Mouse (Mus musculus) kidney, embryonic 14.5 days (tissue): ENCODE data around the gene Flnc. TPM values are rescaled to one million over a fixed set of nuclear protein-coding genes. Genes with fewer than 3 reads are reported as not detected.

Source experiments
- ATAC-seq: fragments of 200-750 bp; cut with Nextera tagmentation; 2 replicates; pipeline ENCODE4 v1.8.0; 2017; ENCODE audit warnings: moderate number of reproducible peaks, mild to moderate bottlenecking, moderate TSS enrichment, moderate library complexity; ENCODE audit not compliant: low FRiP score, low TSS enrichment
- H3K27ac ChIP-seq: fragments of 300-500 bp; sonication (generic); 2 replicates; pipeline ENCODE4 v1.5.1; 2014; ENCODE audit warnings: low read depth, mild to moderate bottlenecking, low read length, moderate library complexity, mixed read lengths
- H3K27me3 ChIP-seq: fragments of 300-500 bp; sonication (generic); 2 replicates; pipeline ENCODE4 v1.6.1; 2014; ENCODE audit warnings: mild to moderate bottlenecking, low read length; ENCODE audit not compliant: control insufficient read depth, insufficient read depth
- H3K36me3 ChIP-seq: fragments of 300-500 bp; sonication (generic); 2 replicates; pipeline ENCODE4 v1.6.1; 2014; ENCODE audit warnings: low read length, mixed read lengths; ENCODE audit not compliant: control insufficient read depth, insufficient read depth
- H3K4me1 ChIP-seq: fragments of 300-500 bp; sonication (generic); 2 replicates; pipeline ENCODE4 v1.6.1; 2014; ENCODE audit warnings: low read length, mixed read lengths; ENCODE audit not compliant: control insufficient read depth, insufficient read depth
- H3K4me2 ChIP-seq: fragments of 300-500 bp; sonication (generic); replicated peaks from 2 replicates; pipeline ENCODE4 v1.6.1; 2014; ENCODE audit warnings: low read depth, mild to moderate bottlenecking, low read length
- H3K4me3 ChIP-seq: fragments of 300-500 bp; sonication (generic); 2 replicates; pipeline ENCODE4 v1.5.1; 2014; ENCODE audit warnings: mild to moderate bottlenecking, low read length
- H3K9ac ChIP-seq: fragments of 300-500 bp; sonication (generic); 2 replicates; pipeline ENCODE4 v1.6.1; 2014; ENCODE audit warnings: low read depth, mild to moderate bottlenecking, low read length, moderate library complexity
- H3K9me3 ChIP-seq: fragments of 300-500 bp; sonication (generic); 2 replicates; pipeline ENCODE4 v1.6.1; 2016; ENCODE audit warnings: low read length; ENCODE audit not compliant: control insufficient read depth
- WGBS: fragments of 180-500 bp; shearing (Covaris S2); extraction: QIAGEN DNeasy Blood & Tissue Kit; methylation state at CpG from one replicate; pipeline ENCODE4 v1.1.7; 2014; 5-methylcytosine and 5-hydroxymethylcytosine counted together
- polyA plus RNA-seq: library from polyadenylated mRNA; unstranded; fragments of >200 nt; fragmentation: Nextera tagmentation; extraction: Ambion mirVana; gene quantifications from 2 replicates; pipeline ENCODE4 v1.2.1, GENCODE M21; 2014

Flnc gene
- polyA plus RNA-seq, 1 experiment from 2014 or later: 8.3 TPM

DNA sequence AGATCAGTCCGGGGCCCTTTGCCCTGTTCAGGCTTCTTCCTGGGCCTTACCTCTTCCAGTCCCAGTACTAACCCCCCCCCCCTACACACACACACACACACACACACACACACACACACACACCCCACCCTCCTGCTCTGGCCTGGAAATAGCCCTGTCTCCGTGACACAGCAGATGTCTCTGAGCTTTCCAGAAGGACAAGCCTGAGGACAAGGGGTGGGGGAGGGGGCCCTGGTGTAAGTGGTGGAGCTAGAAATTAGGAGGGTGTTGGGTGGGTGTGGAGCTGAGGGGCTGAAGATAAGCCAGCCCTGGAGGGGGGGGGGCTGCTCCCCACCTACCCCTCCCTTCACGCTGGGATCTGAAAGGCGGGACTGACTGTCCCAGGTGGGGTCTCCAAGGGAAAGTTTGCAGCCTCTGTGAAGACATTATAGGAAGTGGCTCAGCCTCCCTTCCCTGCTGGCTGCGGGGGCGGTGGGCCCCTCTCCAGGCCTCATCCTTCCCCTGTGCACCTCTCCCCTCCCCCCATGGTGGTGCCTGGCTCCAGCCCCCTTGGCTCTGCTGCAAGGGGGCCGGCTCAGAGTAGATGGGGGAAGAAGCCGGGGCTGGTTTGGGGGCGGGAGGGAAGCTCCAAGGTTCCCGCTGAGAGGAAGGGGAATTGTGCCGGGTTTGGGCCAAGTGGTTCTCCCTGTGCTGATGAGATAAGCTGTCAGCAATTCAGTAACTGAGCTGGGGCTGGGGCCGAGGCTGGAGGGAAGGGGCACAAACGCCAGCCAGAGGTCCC lies 2.0 kb downstream of the Flnc start:
- Histone ChIP-seq H3K27ac (peak overlapping the region; percentile 89), H3K27me3 (peaks cover 4% of the 10 kb centered on the region), H3K36me3 (peaks cover 7% of the 10 kb centered on the region; the same call in 1 of the 2 replicates), H3K4me3 (peak overlapping the region; percentile 60), H3K9me3 (no peaks in the 10 kb centered on the region), H3K4me2 (peak overlapping the region; percentile 86), H3K9ac (peak overlapping the region; percentile 53), H3K4me1 (peaks cover 32% of the 10 kb centered on the region)
- peak; percentile 61 for ATAC-seq
- 4% methylated on average over 11 of the region's 13 CpGs for WGBS

DNA sequence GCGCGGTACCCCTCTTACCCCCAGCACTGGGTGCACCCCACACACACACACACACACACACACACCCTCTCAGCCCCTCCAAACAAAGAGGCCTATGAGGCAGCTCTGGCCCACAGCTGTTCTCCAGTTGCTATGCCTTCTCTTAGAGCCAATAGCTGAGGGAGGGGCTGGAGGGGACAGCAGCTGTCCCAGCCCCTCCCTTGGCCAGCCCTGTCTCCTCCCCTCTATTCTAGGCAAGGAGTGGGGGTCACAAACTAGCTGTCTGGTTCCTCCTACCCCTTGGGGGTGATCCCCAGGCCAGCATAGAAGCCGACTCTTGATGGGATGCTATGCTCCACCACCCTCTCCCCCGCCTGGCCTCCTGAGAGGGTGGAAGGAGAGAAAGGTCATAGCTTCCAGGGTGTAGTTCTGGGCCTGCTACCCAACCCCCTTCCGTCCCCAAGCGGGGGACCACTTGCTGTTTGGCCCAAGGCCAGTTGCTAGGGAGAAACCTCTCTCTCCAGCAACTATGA lies 2.9 kb downstream of the Flnc start:
- Histone ChIP-seq H3K4me1 (peaks cover 32% of the 10 kb centered on the region), H3K4me3 (peak overlapping the region; percentile 60)

DNA sequence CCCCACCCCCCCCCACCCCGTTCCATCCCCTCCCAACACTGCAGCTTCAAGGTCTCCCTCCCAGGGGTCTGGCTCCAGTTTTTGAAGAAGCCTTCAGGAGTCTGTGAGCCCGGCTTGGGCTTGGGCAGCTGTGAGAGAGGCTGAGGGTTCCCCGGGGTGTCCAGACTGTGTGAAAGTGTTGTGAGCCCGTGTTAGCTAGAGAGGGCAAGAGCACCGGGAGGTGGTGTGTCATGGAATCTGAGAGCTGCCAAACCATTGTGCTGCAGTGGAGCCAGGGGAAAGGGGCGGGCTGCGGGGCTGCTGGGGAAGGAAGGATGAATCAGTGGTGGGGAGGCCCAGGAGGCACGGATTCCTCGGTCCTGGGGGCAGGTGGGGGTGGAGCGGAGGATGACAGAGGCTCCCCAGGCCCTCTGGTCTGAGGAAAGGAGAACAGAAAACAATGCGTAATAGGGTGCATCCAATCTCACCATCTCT lies 3.4 kb downstream of the Flnc start:
- peak overlapping the region; percentile 37 for H3K9ac ChIP-seq
- H3K4me1 ChIP-seq: peaks cover 32% of the 10 kb centered on the region
- 6% methylated on average over 10 of the region's 11 CpGs for WGBS
- peaks cover 4% of the 10 kb centered on the region for H3K27me3 ChIP-seq
- H3K4me3 ChIP-seq: peak overlapping the region; percentile 60
- ATAC-seq: peak; percentile 14
- no peaks in the 10 kb centered on the region for H3K9me3 ChIP-seq
- H3K4me2 ChIP-seq: peak overlapping the region; percentile 86
- H3K27ac ChIP-seq: peak overlapping the region; percentile 89
- H3K36me3 ChIP-seq: peaks cover 14% of the 10 kb centered on the region; the same call in 1 of the 2 replicates

More for the DNA sequence above, 2.9 kb downstream of the Flnc start:
- Histone ChIP-seq H3K9me3 (no peaks in the 10 kb centered on the region), H3K4me2 (peak overlapping the region; percentile 86), H3K27ac (peak overlapping the region; percentile 89), H3K36me3 (peaks cover 14% of the 10 kb centered on the region; the same call in 1 of the 2 replicates), H3K27me3 (peaks cover 4% of the 10 kb centered on the region), H3K9ac (peak overlapping the region; percentile 53)
- WGBS: 3% methylated on average over 6 of the region's 6 CpGs
- ATAC-seq: peak; percentile 50

DNA sequence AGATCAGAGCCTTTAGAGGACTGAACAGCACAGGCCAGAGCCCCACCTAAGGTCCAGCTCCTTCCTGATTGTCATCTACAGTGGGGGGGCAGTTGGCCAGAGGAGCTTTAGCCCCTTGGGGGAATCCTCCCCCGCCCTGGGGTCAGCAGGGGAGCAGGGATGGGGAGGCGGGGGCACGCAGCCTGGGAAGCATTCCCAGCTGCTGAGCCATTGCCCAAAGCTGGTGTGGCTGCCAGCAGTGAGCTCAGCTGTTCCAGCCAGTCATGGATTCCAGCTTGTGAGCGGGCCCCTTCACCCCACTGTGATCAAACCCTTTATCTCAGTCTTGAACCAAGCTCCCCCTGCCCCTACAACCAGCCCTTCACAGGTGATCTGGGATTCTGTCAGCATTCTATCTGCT lies 6.2 kb downstream of the Flnc start:
- peaks cover 22% of the 10 kb centered on the region for H3K4me1 ChIP-seq
- H3K27ac ChIP-seq: no peak overlapping the region
- WGBS: 90% methylated on average over 4 of the region's 4 CpGs
- H3K9ac ChIP-seq: no peak overlapping the region
- no peaks in the 10 kb centered on the region for H3K9me3 ChIP-seq
- no peaks in the 10 kb centered on the region; the same call in 1 of the 2 replicates for H3K27me3 ChIP-seq
- peaks cover 23% of the 10 kb centered on the region; the same call in 1 of the 2 replicates for H3K36me3 ChIP-seq
- no peak for ATAC-seq
- H3K4me2 ChIP-seq: no peak overlapping the region
- no peak overlapping the region for H3K4me3 ChIP-seq

DNA sequence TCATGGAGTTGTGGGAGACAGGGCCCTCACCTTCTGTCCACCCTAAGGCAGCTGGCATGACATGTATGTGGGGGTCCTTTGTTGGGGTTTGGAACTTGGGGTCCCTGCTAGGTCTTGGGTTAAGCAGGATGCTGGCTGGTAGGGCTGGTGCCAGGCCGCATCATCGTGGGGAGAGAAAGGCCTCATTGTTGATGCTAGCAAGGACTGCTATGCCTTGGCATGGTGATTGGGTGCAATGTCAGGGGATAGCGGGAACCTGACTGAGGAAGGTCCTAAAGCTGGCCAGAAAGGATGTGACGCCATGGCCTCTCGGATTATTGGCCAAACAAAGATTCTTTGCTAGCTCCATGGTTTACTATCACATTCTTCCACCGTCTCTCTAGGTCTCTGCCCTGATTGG lies 6.7 kb downstream of the Flnc start:
- no peak for ATAC-seq
- no peak overlapping the region for H3K9ac ChIP-seq
- WGBS: 94% methylated on average over 6 of the region's 6 CpGs
- H3K27ac ChIP-seq: no peak overlapping the region
- no peaks in the 10 kb centered on the region for H3K9me3 ChIP-seq
- H3K36me3 ChIP-seq: peaks cover 23% of the 10 kb centered on the region; the same call in 1 of the 2 replicates
- no peak overlapping the region for H3K4me3 ChIP-seq
- no peak overlapping the region for H3K4me2 ChIP-seq
- H3K4me1 ChIP-seq: peaks cover 22% of the 10 kb centered on the region
- H3K27me3 ChIP-seq: no peaks in the 10 kb centered on the region

DNA sequence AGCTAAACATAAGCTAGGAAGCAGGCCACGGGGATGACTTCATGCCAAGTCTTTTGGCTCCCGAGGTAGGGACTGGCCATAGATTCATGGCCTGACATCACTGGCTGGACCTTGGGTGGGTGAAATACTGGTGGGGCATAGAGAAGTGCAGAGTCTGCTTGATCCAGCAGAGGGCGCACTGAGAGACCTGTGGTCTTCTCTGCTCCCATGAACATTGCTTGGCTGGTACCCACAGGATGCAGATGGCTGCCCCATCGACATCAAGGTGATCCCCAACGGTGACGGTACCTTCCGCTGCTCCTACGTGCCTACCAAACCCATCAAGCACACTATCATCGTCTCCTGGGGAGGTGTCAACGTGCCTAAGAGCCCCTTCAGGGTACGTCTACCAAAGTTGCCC lies 11.7 kb downstream of the Flnc start:
- no peaks in the 10 kb centered on the region for H3K27me3 ChIP-seq
- ATAC-seq: no peak
- 68% methylated on average over 11 of the region's 11 CpGs for WGBS
- H3K4me1 ChIP-seq: no peaks in the 10 kb centered on the region
- H3K4me3 ChIP-seq: no peak overlapping the region
- no peak overlapping the region for H3K27ac ChIP-seq
- no peak overlapping the region for H3K9ac ChIP-seq
- peaks cover 55% of the 10 kb centered on the region for H3K36me3 ChIP-seq
- no peak overlapping the region for H3K4me2 ChIP-seq
- H3K9me3 ChIP-seq: no peaks in the 10 kb centered on the region

DNA sequence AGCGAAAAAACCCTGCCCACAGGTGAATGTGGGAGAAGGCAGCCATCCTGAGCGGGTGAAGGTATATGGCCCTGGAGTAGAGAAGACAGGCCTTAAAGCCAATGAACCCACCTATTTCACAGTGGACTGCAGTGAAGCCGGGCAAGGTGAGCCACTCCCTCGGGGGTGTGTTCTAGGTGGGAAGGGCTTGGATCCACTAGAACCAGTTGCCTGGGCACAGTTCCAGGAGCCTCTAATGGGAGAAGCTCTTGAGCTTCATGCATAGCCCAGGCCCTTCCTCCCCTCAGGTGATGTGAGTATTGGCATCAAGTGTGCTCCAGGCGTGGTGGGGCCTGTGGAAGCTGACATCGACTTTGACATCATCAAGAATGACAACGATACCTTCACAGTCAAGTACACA lies 12.3 kb downstream of the Flnc start:
- peaks cover 56% of the 10 kb centered on the region for H3K36me3 ChIP-seq
- ATAC-seq: no peak
- no peaks in the 10 kb centered on the region for H3K9me3 ChIP-seq
- H3K27ac ChIP-seq: no peak overlapping the region
- no peak overlapping the region for H3K4me3 ChIP-seq
- no peak overlapping the region for H3K4me2 ChIP-seq
- 94% methylated on average over 7 of the region's 7 CpGs for WGBS
- H3K27me3 ChIP-seq: no peaks in the 10 kb centered on the region
- H3K4me1 ChIP-seq: no peaks in the 10 kb centered on the region
- H3K9ac ChIP-seq: no peak overlapping the region

DNA sequence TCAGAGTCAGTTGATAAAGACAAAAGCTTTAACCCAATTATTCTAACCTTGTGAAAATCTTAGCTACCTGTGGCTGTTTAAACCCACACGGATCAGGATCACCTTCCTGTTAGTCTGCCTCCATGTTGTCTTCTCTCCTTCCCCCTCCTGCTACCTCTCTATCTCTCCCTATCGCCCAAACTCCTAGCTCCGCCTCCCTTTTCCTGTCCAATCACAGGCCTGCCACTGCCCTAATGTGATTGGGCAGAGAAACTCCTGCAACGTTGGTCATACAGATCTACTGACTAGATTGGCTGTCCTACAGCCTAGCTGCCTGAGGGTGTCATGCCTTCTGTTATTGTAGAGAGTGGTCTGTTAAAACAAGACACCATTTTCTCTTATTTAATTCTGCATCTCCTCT lies 16.8 kb downstream of the Flnc start:
- H3K27me3 ChIP-seq: no peaks in the 10 kb centered on the region
- no peak overlapping the region for H3K4me2 ChIP-seq
- no peaks in the 10 kb centered on the region for H3K9me3 ChIP-seq
- no peak overlapping the region for H3K27ac ChIP-seq
- H3K4me3 ChIP-seq: no peak overlapping the region
- no peak for ATAC-seq
- no peaks in the 10 kb centered on the region for H3K4me1 ChIP-seq
- peaks cover 70% of the 10 kb centered on the region for H3K36me3 ChIP-seq
- 37% methylated on average over 4 of the region's 4 CpGs for WGBS
- no peak overlapping the region for H3K9ac ChIP-seq

DNA sequence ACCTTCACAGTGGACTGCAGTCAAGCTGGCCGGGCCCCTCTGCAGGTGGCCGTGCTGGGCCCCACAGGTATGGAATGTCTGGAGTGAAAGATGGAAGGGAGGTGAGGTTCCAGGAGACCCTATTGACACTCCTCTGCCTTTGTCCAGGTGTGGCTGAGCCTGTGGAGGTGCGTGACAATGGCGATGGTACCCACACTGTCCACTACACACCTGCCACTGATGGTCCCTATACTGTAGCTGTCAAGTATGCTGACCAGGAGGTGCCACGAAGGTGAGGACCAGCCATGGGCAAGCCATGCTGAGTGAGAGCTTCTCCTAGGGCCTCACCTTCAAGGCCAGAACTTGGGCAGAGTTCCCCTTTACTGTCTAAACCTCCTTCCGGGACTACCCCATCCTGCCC lies 17.6 kb downstream of the Flnc start:
- no peaks in the 10 kb centered on the region for H3K9me3 ChIP-seq
- H3K4me2 ChIP-seq: no peak overlapping the region
- 93% methylated on average over 6 of the region's 6 CpGs for WGBS
- H3K36me3 ChIP-seq: peaks cover 70% of the 10 kb centered on the region
- H3K27ac ChIP-seq: no peak overlapping the region
- H3K27me3 ChIP-seq: no peaks in the 10 kb centered on the region
- no peak overlapping the region for H3K9ac ChIP-seq
- H3K4me1 ChIP-seq: no peaks in the 10 kb centered on the region
- H3K4me3 ChIP-seq: no peak overlapping the region
- no peak for ATAC-seq
